Mouse (Mus musculus): ENCODE measurements around the gene Gpank1. TPM values are rescaled to one million over a fixed set of nuclear protein-coding genes. Genes with fewer than 3 reads are reported as not detected.

Gpank1 gene
- polyA plus RNA-seq (2015; fragmentation: Nextera tagmentation; extraction: Ambion mirVana), result 29.6 and 29.8 TPM in 2 replicates

GRCm38 (mm10) chr17:35121143-35121799, at the start of gene Gpank1:
Gene Gpank1, plus strand, starts transcription at chr17:35121455.
- Histone ChIP-seq H3K4me2 (ENCODE audit: low read length) (peak within 1 kb of the TSS; percentile 95), H3K4me1 (replicated peaks; ENCODE audit: control insufficient read depth, insufficient read depth, low read length) (peaks cover 26% of the 10 kb centered on the region), H3K27me3 (replicated peaks; ENCODE audit: control insufficient read depth, insufficient read depth, low read length) (no peaks in the 10 kb centered on the region), H3K36me3 (ENCODE audit: control insufficient read depth, insufficient read depth) (peaks cover 17% of the 10 kb centered on the region), H3K27ac (ENCODE audit: low read length) (peak within 1 kb of the TSS; percentile 93), H3K9ac (replicated peaks; ENCODE audit: low read depth, low read length) (peak within 1 kb of the TSS; percentile 80), H3K4me3 (replicated peaks; ENCODE audit: low read length) (peak within 1 kb of the TSS; percentile 62), H3K9me3 (ENCODE audit: control insufficient read depth, low read length) (no peaks in the 10 kb centered on the region)
- ATAC-seq, result peak; percentile 97
- 0% methylated on average over 50 of the region's 50 CpGs for WGBS

- ATAC-seq, result no peak
- H3K4me3 ChIP-seq (replicated peaks; ENCODE audit: low read length), result no peak overlapping the region
- no peak overlapping the region for H3K27ac ChIP-seq (ENCODE audit: low read length)
- WGBS, result 57% methylated on average over 17 of the region's 17 CpGs
- no peaks in the 10 kb centered on the region for H3K27me3 ChIP-seq (replicated peaks; ENCODE audit: control insufficient read depth, insufficient read depth, low read length)
- no peaks in the 10 kb centered on the region for H3K36me3 ChIP-seq (ENCODE audit: control insufficient read depth, insufficient read depth)
- peaks cover 26% of the 10 kb centered on the region for H3K4me1 ChIP-seq (replicated peaks; ENCODE audit: control insufficient read depth, insufficient read depth, low read length)
- H3K9me3 ChIP-seq (ENCODE audit: control insufficient read depth, low read length), result no peaks in the 10 kb centered on the region
- H3K9ac ChIP-seq (replicated peaks; ENCODE audit: low read depth, low read length), result 0 out of 2 replicates have a peak overlapping the region, but pooled peaks have one; percentile 6
- no peak overlapping the region for H3K4me2 ChIP-seq (ENCODE audit: low read length)
These were observed 47.2 kb upstream of the Gpank1 start for GRCm38 (mm10) chr17:35074097-35074496.

- Histone ChIP-seq H3K9ac (replicated peaks; ENCODE audit: low read depth, low read length) (peak within 1 kb of the TSS; percentile 53), H3K4me2 (ENCODE audit: low read length) (peak within 1 kb of the TSS; percentile 48), H3K27ac (ENCODE audit: low read length) (peak within 1 kb of the TSS; percentile 72), H3K4me3 (replicated peaks; ENCODE audit: low read length) (peak within 1 kb of the TSS; percentile 24), H3K9me3 (ENCODE audit: control insufficient read depth, low read length) (no peaks in the 10 kb centered on the region), H3K36me3 (ENCODE audit: control insufficient read depth, insufficient read depth) (no peaks in the 10 kb centered on the region), H3K27me3 (replicated peaks; ENCODE audit: control insufficient read depth, insufficient read depth, low read length) (no peaks in the 10 kb centered on the region), H3K4me1 (replicated peaks; ENCODE audit: control insufficient read depth, insufficient read depth, low read length) (peaks cover 29% of the 10 kb centered on the region)
- WGBS, result 22% methylated on average over 10 of the region's 10 CpGs
- ATAC-seq, result peak; percentile 81
These were observed 44.6 kb upstream of the Gpank1 start, which contains the start of gene Ly6g6e for GRCm38 (mm10) chr17:35076507-35077176. Gene Ly6g6e, plus strand, starts transcription at chr17:35076902.

- Histone ChIP-seq H3K4me1 (replicated peaks; ENCODE audit: control insufficient read depth, insufficient read depth, low read length) (peaks cover 29% of the 10 kb centered on the region), H3K4me3 (replicated peaks; ENCODE audit: low read length) (peak overlapping the region; percentile 24), H3K27me3 (replicated peaks; ENCODE audit: control insufficient read depth, insufficient read depth, low read length) (no peaks in the 10 kb centered on the region), H3K4me2 (ENCODE audit: low read length) (peak overlapping the region; percentile 48), H3K9ac (replicated peaks; ENCODE audit: low read depth, low read length) (peak overlapping the region; percentile 53; the same call in 1 of the 2 replicates), H3K36me3 (ENCODE audit: control insufficient read depth, insufficient read depth) (no peaks in the 10 kb centered on the region), H3K27ac (ENCODE audit: low read length) (no peak overlapping the region), H3K9me3 (ENCODE audit: control insufficient read depth, low read length) (no peaks in the 10 kb centered on the region)
- WGBS, result 41% methylated on average over 2 of the region's 2 CpGs
- ATAC-seq, result peak; percentile 68
These were observed 44.0 kb upstream of the Gpank1 start for GRCm38 (mm10) chr17:35077285-35077684.

- ATAC-seq, result peak; percentile 19; the same call in 1 of the 2 replicates
- Histone ChIP-seq H3K9ac (replicated peaks; ENCODE audit: low read depth, low read length) (peak within 1 kb of the TSS; percentile 53), H3K9me3 (ENCODE audit: control insufficient read depth, low read length) (no peaks in the 10 kb centered on the region), H3K27ac (ENCODE audit: low read length) (peak within 1 kb of the TSS; percentile 72), H3K4me2 (ENCODE audit: low read length) (peak within 1 kb of the TSS; percentile 48), H3K4me1 (replicated peaks; ENCODE audit: control insufficient read depth, insufficient read depth, low read length) (peaks cover 29% of the 10 kb centered on the region), H3K27me3 (replicated peaks; ENCODE audit: control insufficient read depth, insufficient read depth, low read length) (no peaks in the 10 kb centered on the region), H3K36me3 (ENCODE audit: control insufficient read depth, insufficient read depth) (no peaks in the 10 kb centered on the region), H3K4me3 (replicated peaks; ENCODE audit: low read length) (peak within 1 kb of the TSS; percentile 24)
- WGBS, result 12% methylated on average over 14 of the region's 14 CpGs
These were observed 43.4 kb upstream of the Gpank1 start, which contains the start of gene Ly6g6d for GRCm38 (mm10) chr17:35077786-35078233. Gene Ly6g6d, minus strand, starts transcription at chr17:35078065.

GRCm38 (mm10) chr17:35079778-35080177, 41.5 kb upstream of the Gpank1 start:
- Histone ChIP-seq H3K27ac (ENCODE audit: low read length) (no peak overlapping the region), H3K36me3 (ENCODE audit: control insufficient read depth, insufficient read depth) (no peaks in the 10 kb centered on the region), H3K4me1 (replicated peaks; ENCODE audit: control insufficient read depth, insufficient read depth, low read length) (peaks cover 24% of the 10 kb centered on the region), H3K4me2 (ENCODE audit: low read length) (no peak overlapping the region), H3K9ac (replicated peaks; ENCODE audit: low read depth, low read length) (no peak overlapping the region), H3K4me3 (replicated peaks; ENCODE audit: low read length) (no peak overlapping the region), H3K9me3 (ENCODE audit: control insufficient read depth, low read length) (no peaks in the 10 kb centered on the region), H3K27me3 (replicated peaks; ENCODE audit: control insufficient read depth, insufficient read depth, low read length) (no peaks in the 10 kb centered on the region)
- no peak for ATAC-seq
- 73% methylated on average over 9 of the region's 9 CpGs for WGBS

GRCm38 (mm10) chr17:35080248-35080647, 41.0 kb upstream of the Gpank1 start:
- Histone ChIP-seq H3K27me3 (replicated peaks; ENCODE audit: control insufficient read depth, insufficient read depth, low read length) (no peaks in the 10 kb centered on the region), H3K27ac (ENCODE audit: low read length) (no peak overlapping the region), H3K4me1 (replicated peaks; ENCODE audit: control insufficient read depth, insufficient read depth, low read length) (peaks cover 24% of the 10 kb centered on the region), H3K36me3 (ENCODE audit: control insufficient read depth, insufficient read depth) (no peaks in the 10 kb centered on the region), H3K4me2 (ENCODE audit: low read length) (no peak overlapping the region), H3K4me3 (replicated peaks; ENCODE audit: low read length) (no peak overlapping the region), H3K9me3 (ENCODE audit: control insufficient read depth, low read length) (no peaks in the 10 kb centered on the region), H3K9ac (replicated peaks; ENCODE audit: low read depth, low read length) (no peak overlapping the region)
- WGBS, result 57% methylated on average over 6 of the region's 6 CpGs
- no peak for ATAC-seq

GRCm38 (mm10) chr17:35080710-35081109, 40.5 kb upstream of the Gpank1 start:
- Histone ChIP-seq H3K4me1 (replicated peaks; ENCODE audit: control insufficient read depth, insufficient read depth, low read length) (peaks cover 24% of the 10 kb centered on the region), H3K36me3 (ENCODE audit: control insufficient read depth, insufficient read depth) (no peaks in the 10 kb centered on the region), H3K27ac (ENCODE audit: low read length) (no peak overlapping the region), H3K9ac (replicated peaks; ENCODE audit: low read depth, low read length) (no peak overlapping the region), H3K4me2 (ENCODE audit: low read length) (no peak overlapping the region), H3K27me3 (replicated peaks; ENCODE audit: control insufficient read depth, insufficient read depth, low read length) (no peaks in the 10 kb centered on the region), H3K9me3 (ENCODE audit: control insufficient read depth, low read length) (no peaks in the 10 kb centered on the region), H3K4me3 (replicated peaks; ENCODE audit: low read length) (no peak overlapping the region)
- 80% methylated on average over 4 of the region's 4 CpGs for WGBS
- ATAC-seq, result no peak

- H3K4me2 ChIP-seq (ENCODE audit: low read length), result no peak overlapping the region
- no peaks in the 10 kb centered on the region for H3K27me3 ChIP-seq (replicated peaks; ENCODE audit: control insufficient read depth, insufficient read depth, low read length)
- peaks cover 5% of the 10 kb centered on the region; the same call in 1 of the 2 replicates for H3K4me1 ChIP-seq (replicated peaks; ENCODE audit: control insufficient read depth, insufficient read depth, low read length)
- H3K27ac ChIP-seq (ENCODE audit: low read length), result no peak overlapping the region
- H3K36me3 ChIP-seq (ENCODE audit: control insufficient read depth, insufficient read depth), result no peaks in the 10 kb centered on the region
- 85% methylated on average over 16 of the region's 16 CpGs for WGBS
- H3K9ac ChIP-seq (replicated peaks; ENCODE audit: low read depth, low read length), result no peak overlapping the region
- ATAC-seq, result no peak
- H3K9me3 ChIP-seq (ENCODE audit: control insufficient read depth, low read length), result no peaks in the 10 kb centered on the region
- no peak overlapping the region for H3K4me3 ChIP-seq (replicated peaks; ENCODE audit: low read length)
These were observed 38.2 kb upstream of the Gpank1 start for GRCm38 (mm10) chr17:35082841-35083576.
